Mouse (Mus musculus): ENCODE data around the gene Olfr1415. TPM values are rescaled to one million over a fixed set of nuclear protein-coding genes. Genes with fewer than 3 reads are reported as not detected.
"Not testable (repeated sequence)": the region's sequence is repeated elsewhere in the genome, so short reads cannot be mapped to it uniquely, and the experiment has no call there.

The Olfr1415 gene
- polyA plus RNA-seq (2015; fragmentation: Nextera tagmentation; extraction: Ambion mirVana) = not detected in 2 replicates

- no peak within 1 kb of the TSS for H3K27ac ChIP-seq (ENCODE audit: low read length)
- no peak within 1 kb of the TSS for H3K4me3 ChIP-seq (replicated peaks; ENCODE audit: low read length)
- H3K36me3 ChIP-seq (ENCODE audit: control insufficient read depth, insufficient read depth) = no peaks in the 10 kb centered on the region
- no peaks in the 10 kb centered on the region for H3K4me1 ChIP-seq (replicated peaks; ENCODE audit: control insufficient read depth, insufficient read depth, low read length)
- no peak within 1 kb of the TSS for H3K9ac ChIP-seq (replicated peaks; ENCODE audit: low read depth, low read length)
- H3K27me3 ChIP-seq (replicated peaks; ENCODE audit: control insufficient read depth, insufficient read depth, low read length) = no peaks in the 10 kb centered on the region
- H3K9me3 ChIP-seq (ENCODE audit: control insufficient read depth, low read length) = no peaks in the 10 kb centered on the region
- no peak within 1 kb of the TSS for H3K4me2 ChIP-seq (ENCODE audit: low read length)
- ATAC-seq = no peak
- WGBS = 83% methylated on average over 2 of the region's 2 CpGs
Measured at GRCm38 (mm10) chr1:92496001-92496400, at the start of gene Olfr1415. Olfr1415 (minus strand) TSS chr1:92496101.

- H3K36me3 ChIP-seq (ENCODE audit: control insufficient read depth, insufficient read depth) = no peaks in the 10 kb centered on the region
- no peak overlapping the region for H3K4me3 ChIP-seq (replicated peaks; ENCODE audit: low read length)
- no peak overlapping the region for H3K4me2 ChIP-seq (ENCODE audit: low read length)
- H3K27ac ChIP-seq (ENCODE audit: low read length) = no peak overlapping the region
- whole genome bisulfite sequencing = 28% methylated on average over 2 of the region's 2 CpGs
- no peaks in the 10 kb centered on the region for H3K9me3 ChIP-seq (ENCODE audit: control insufficient read depth, low read length)
- peak; percentile 55; the same call in 1 of the 2 replicates for ATAC-seq
- H3K4me1 ChIP-seq (replicated peaks; ENCODE audit: control insufficient read depth, insufficient read depth, low read length) = no peaks in the 10 kb centered on the region
- H3K9ac ChIP-seq (replicated peaks; ENCODE audit: low read depth, low read length) = no peak overlapping the region
- H3K27me3 ChIP-seq (replicated peaks; ENCODE audit: control insufficient read depth, insufficient read depth, low read length) = 0 out of 2 replicates have a peak, but pooled peaks cover 4% of the 10 kb centered on the region
Measured at GRCm38 (mm10) chr1:92539071-92539470, 43.2 kb upstream of the Olfr1415 start.

GRCm38 (mm10) chr1:92536972-92537371 is 41.1 kb upstream of the Olfr1415 start:
- no peaks in the 10 kb centered on the region for H3K9me3 ChIP-seq (ENCODE audit: control insufficient read depth, low read length)

GRCm38 (mm10) chr1:92523764-92524163 is 27.9 kb upstream of the Olfr1415 start:
- no peak overlapping the region for H3K4me2 ChIP-seq (ENCODE audit: low read length)
- H3K4me1 ChIP-seq (replicated peaks; ENCODE audit: control insufficient read depth, insufficient read depth, low read length) = no peaks in the 10 kb centered on the region
- WGBS = 78% methylated on average over 3 of the region's 3 CpGs
- H3K27ac ChIP-seq (ENCODE audit: low read length) = no peak overlapping the region
- H3K36me3 ChIP-seq (ENCODE audit: control insufficient read depth, insufficient read depth) = no peaks in the 10 kb centered on the region
- H3K9ac ChIP-seq (replicated peaks; ENCODE audit: low read depth, low read length) = no peak overlapping the region
- no peaks in the 10 kb centered on the region for H3K9me3 ChIP-seq (ENCODE audit: control insufficient read depth, low read length)
- no peaks in the 10 kb centered on the region for H3K27me3 ChIP-seq (replicated peaks; ENCODE audit: control insufficient read depth, insufficient read depth, low read length)
- no peak for ATAC-seq
- no peak overlapping the region for H3K4me3 ChIP-seq (replicated peaks; ENCODE audit: low read length)

More at GRCm38 (mm10) chr1:92536972-92537371, 41.1 kb upstream of the Olfr1415 start:
- Histone ChIP-seq H3K27me3 (replicated peaks; ENCODE audit: control insufficient read depth, insufficient read depth, low read length) (0 out of 2 replicates have a peak, but pooled peaks cover 4% of the 10 kb centered on the region), H3K9ac (replicated peaks; ENCODE audit: low read depth, low read length) (no peak overlapping the region), H3K4me2 (ENCODE audit: low read length) (no peak overlapping the region), H3K36me3 (ENCODE audit: control insufficient read depth, insufficient read depth) (no peaks in the 10 kb centered on the region), H3K4me1 (replicated peaks; ENCODE audit: control insufficient read depth, insufficient read depth, low read length) (no peaks in the 10 kb centered on the region), H3K4me3 (replicated peaks; ENCODE audit: low read length) (no peak overlapping the region), H3K27ac (ENCODE audit: low read length) (no peak overlapping the region)
- no peak for ATAC-seq
- WGBS = 21% methylated on average over 4 of the region's 5 CpGs

- H3K4me3 ChIP-seq (replicated peaks; ENCODE audit: low read length) = no peak overlapping the region
- no peak overlapping the region for H3K27ac ChIP-seq (ENCODE audit: low read length)
- no peaks in the 10 kb centered on the region for H3K27me3 ChIP-seq (replicated peaks; ENCODE audit: control insufficient read depth, insufficient read depth, low read length)
- WGBS = 19% methylated on average over 10 of the region's 10 CpGs
- ATAC-seq = peak; percentile 47; the same call in 1 of the 2 replicates
- H3K9me3 ChIP-seq (ENCODE audit: control insufficient read depth, low read length) = no peaks in the 10 kb centered on the region
- no peaks in the 10 kb centered on the region for H3K4me1 ChIP-seq (replicated peaks; ENCODE audit: control insufficient read depth, insufficient read depth, low read length)
- no peak overlapping the region for H3K4me2 ChIP-seq (ENCODE audit: low read length)
- no peaks in the 10 kb centered on the region for H3K36me3 ChIP-seq (ENCODE audit: control insufficient read depth, insufficient read depth)
- no peak overlapping the region for H3K9ac ChIP-seq (replicated peaks; ENCODE audit: low read depth, low read length)
Measured at GRCm38 (mm10) chr1:92521376-92521775, 25.5 kb upstream of the Olfr1415 start.

GRCm38 (mm10) chr1:92519046-92519445 is 23.1 kb upstream of the Olfr1415 start:
- Histone ChIP-seq H3K4me2 (ENCODE audit: low read length) (no peak overlapping the region), H3K9ac (replicated peaks; ENCODE audit: low read depth, low read length) (no peak overlapping the region), H3K27ac (ENCODE audit: low read length) (no peak overlapping the region), H3K4me3 (replicated peaks; ENCODE audit: low read length) (no peak overlapping the region), H3K9me3 (ENCODE audit: control insufficient read depth, low read length) (no peaks in the 10 kb centered on the region), H3K27me3 (replicated peaks; ENCODE audit: control insufficient read depth, insufficient read depth, low read length) (no peaks in the 10 kb centered on the region), H3K4me1 (replicated peaks; ENCODE audit: control insufficient read depth, insufficient read depth, low read length) (no peaks in the 10 kb centered on the region), H3K36me3 (ENCODE audit: control insufficient read depth, insufficient read depth) (no peaks in the 10 kb centered on the region)
- no peak for ATAC-seq
- WGBS = 84% methylated on average over 6 of the region's 6 CpGs

GRCm38 (mm10) chr1:92518561-92518960 is 22.7 kb upstream of the Olfr1415 start, which contains the start of gene Olfr1414:
Olfr1414 (minus strand) TSS chr1:92518661.
- WGBS = 83% methylated on average over 3 of the region's 3 CpGs
- H3K4me2 ChIP-seq (ENCODE audit: low read length) = no peak within 1 kb of the TSS
- no peak for ATAC-seq

GRCm38 (mm10) chr1:92515390-92515789 is 19.5 kb upstream of the Olfr1415 start:
- ATAC-seq = no peak
- H3K4me3 ChIP-seq (replicated peaks; ENCODE audit: low read length) = no peak overlapping the region
- WGBS = 90% methylated on average over 11 of the region's 11 CpGs

More at GRCm38 (mm10) chr1:92518561-92518960, 22.7 kb upstream of the Olfr1415 start, which contains the start of gene Olfr1414:
- Histone ChIP-seq H3K4me3 (replicated peaks; ENCODE audit: low read length) (no peak within 1 kb of the TSS), H3K27me3 (replicated peaks; ENCODE audit: control insufficient read depth, insufficient read depth, low read length) (no peaks in the 10 kb centered on the region), H3K36me3 (ENCODE audit: control insufficient read depth, insufficient read depth) (no peaks in the 10 kb centered on the region), H3K9me3 (ENCODE audit: control insufficient read depth, low read length) (no peaks in the 10 kb centered on the region), H3K9ac (replicated peaks; ENCODE audit: low read depth, low read length) (no peak within 1 kb of the TSS), H3K4me1 (replicated peaks; ENCODE audit: control insufficient read depth, insufficient read depth, low read length) (no peaks in the 10 kb centered on the region), H3K27ac (ENCODE audit: low read length) (no peak within 1 kb of the TSS)

GRCm38 (mm10) chr1:92511646-92512045 is 15.7 kb upstream of the Olfr1415 start:
- not testable (repeated sequence) for H3K4me1 ChIP-seq (replicated peaks; ENCODE audit: control insufficient read depth, insufficient read depth, low read length); H3K9me3 ChIP-seq (ENCODE audit: control insufficient read depth, low read length); H3K27ac ChIP-seq (ENCODE audit: low read length); ATAC-seq; H3K9ac ChIP-seq (replicated peaks; ENCODE audit: low read depth, low read length); H3K4me3 ChIP-seq (replicated peaks; ENCODE audit: low read length); H3K4me2 ChIP-seq (ENCODE audit: low read length); H3K27me3 ChIP-seq (replicated peaks; ENCODE audit: control insufficient read depth, insufficient read depth, low read length); H3K36me3 ChIP-seq (ENCODE audit: control insufficient read depth, insufficient read depth)
- WGBS = 93% methylated on average over 4 of the region's 5 CpGs

More at GRCm38 (mm10) chr1:92515390-92515789, 19.5 kb upstream of the Olfr1415 start:
- H3K4me2 ChIP-seq (ENCODE audit: low read length) = no peak overlapping the region
- no peaks in the 10 kb centered on the region for H3K27me3 ChIP-seq (replicated peaks; ENCODE audit: control insufficient read depth, insufficient read depth, low read length)
- no peaks in the 10 kb centered on the region for H3K9me3 ChIP-seq (ENCODE audit: control insufficient read depth, low read length)
- no peaks in the 10 kb centered on the region for H3K4me1 ChIP-seq (replicated peaks; ENCODE audit: control insufficient read depth, insufficient read depth, low read length)
- H3K9ac ChIP-seq (replicated peaks; ENCODE audit: low read depth, low read length) = no peak overlapping the region
- H3K36me3 ChIP-seq (ENCODE audit: control insufficient read depth, insufficient read depth) = no peaks in the 10 kb centered on the region
- no peak overlapping the region for H3K27ac ChIP-seq (ENCODE audit: low read length)

GRCm38 (mm10) chr1:92485013-92485412 is 10.9 kb downstream of the Olfr1415 start, which contains the start of gene Olfr1416:
Olfr1416 (minus strand) TSS chr1:92485113.
- H3K36me3 ChIP-seq (ENCODE audit: control insufficient read depth, insufficient read depth) = no peaks in the 10 kb centered on the region
- H3K4me2 ChIP-seq (ENCODE audit: low read length) = no peak within 1 kb of the TSS
- H3K4me3 ChIP-seq (replicated peaks; ENCODE audit: low read length) = no peak within 1 kb of the TSS
- peaks cover 4% of the 10 kb centered on the region; the same call in 1 of the 2 replicates for H3K9me3 ChIP-seq (ENCODE audit: control insufficient read depth, low read length)
- H3K27me3 ChIP-seq (replicated peaks; ENCODE audit: control insufficient read depth, insufficient read depth, low read length) = no peaks in the 10 kb centered on the region
- H3K9ac ChIP-seq (replicated peaks; ENCODE audit: low read depth, low read length) = no peak within 1 kb of the TSS
- ATAC-seq = no peak
- H3K27ac ChIP-seq (ENCODE audit: low read length) = no peak within 1 kb of the TSS
- H3K4me1 ChIP-seq (replicated peaks; ENCODE audit: control insufficient read depth, insufficient read depth, low read length) = no peaks in the 10 kb centered on the region

Data from forebrain, embryonic 16.5 days (tissue).